Mouse (Mus musculus): ENCODE measurements around the gene Cpm.

Gene Cpm

DNA sequence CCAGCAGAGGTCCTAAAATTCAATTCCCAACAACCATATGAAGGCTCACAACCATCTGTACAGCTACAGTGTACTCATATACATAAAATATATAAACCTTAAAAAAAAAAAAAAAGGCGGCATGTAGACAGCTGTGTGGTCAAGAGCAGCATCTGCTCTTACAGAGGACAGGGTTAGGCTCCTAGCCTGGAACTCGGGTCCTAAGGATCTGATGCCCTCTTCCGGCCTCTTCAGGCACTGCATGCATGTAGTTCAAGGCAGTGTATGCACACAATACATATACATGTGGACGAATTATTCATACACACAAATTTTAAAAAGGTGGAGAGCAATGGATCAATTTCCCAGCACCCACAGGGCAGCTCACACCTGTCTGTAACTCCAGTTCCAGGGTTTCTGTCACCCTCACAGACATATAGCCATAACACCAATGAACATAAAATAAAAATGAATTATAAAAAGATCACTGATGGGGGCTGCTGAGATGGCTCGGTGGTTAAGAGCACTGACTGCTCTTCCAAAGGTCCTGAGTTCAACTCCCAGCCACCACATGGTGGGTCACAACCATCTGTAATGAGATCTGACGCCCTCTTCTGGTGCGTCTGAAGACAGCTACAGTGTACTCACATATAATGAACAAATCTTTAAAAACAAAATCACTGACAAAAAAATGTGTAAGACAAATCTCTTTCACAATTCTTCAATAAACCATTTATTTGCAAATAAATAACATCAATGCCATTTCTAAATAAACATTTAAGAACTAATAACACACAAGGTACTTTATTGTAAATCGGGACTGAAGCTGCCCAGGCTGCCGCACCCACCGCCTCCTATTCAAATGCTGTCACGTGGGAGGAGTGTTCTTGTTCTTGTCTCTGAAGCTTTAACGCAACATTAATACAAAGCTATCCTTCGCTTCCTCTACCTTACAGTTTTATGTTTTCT, 59.2 kb downstream of the Cpm start:
- no peak for DNase-seq (ENCODE audit: low spot score in 2 of 2)

DNA sequence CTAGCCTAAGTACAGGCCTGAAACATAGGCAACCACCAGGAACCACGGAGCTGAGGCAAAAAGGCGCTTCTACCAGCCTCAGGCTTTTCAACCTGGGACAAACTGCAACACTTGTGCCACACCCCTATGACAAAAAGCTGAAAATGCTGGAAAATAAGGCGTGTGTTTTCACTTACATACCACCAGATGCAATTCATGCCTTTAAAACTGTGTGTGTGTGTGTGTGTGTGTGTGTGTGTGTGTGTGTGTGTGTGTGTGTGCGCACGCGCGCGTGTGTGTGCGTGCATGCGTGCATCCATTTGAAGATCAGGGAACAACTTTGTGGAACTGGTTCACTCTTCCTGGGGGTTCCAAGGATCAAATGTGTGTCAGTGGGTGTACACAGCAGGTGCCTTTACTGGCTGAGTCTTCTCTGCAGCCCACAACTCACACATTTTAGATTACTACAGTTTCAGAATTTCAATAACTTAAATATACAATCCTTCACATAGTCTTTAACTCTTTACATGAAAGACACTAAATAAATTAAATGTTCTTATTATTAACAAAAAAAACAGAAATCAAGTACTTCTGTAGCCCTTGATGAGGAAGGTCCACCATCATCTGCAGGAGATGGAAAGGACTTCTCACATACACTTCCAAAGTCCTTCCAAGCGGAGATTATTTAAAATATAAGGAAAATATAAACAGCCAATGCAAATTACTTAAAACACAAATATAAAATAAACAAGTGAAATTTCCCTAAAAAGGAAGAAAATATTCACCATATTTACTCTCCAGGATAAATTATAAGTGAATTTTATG, 60.2 kb downstream of the Cpm start:
- DNase-seq (ENCODE audit: low spot score in 2 of 2), result no peak

DNA sequence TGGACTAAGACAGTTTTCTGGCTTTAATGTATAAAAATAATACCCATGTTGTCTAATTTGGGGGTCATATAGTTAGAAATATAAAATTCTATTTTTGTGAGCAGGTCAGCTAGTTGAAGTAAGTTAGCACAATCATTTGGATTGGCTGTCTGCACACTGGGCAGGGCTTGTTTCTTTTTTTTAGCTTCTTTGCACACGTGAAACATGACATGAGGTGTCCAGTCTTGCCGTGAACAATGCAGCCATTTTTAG, 60.7 kb downstream of the Cpm start:
- DNase-seq (ENCODE audit: low spot score in 2 of 2), result no peak

DNA sequence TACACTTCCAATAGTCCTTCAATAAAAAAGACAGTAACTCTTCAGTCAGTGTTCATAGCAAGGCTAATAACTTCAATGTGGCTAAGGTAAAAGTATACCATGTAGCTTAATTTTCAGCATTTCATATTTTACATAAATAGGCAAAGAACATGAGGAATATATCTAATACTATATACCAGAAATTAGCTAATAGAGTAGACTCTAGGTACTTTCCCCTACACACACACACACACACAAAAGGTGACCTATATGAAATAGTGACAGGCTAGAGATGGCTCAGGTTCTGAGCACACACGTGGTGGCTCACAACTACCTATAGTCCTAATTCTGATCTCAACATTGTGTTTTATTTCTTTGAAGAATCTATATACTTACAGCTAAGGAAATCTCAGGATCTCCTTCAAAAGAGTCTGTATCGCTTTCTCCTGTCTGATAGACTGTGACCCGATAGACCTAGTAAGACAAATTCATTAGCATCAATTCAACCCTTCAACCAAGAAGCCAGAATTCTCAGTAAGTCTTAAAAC, 61.5 kb downstream of the Cpm start:
- no peak for DNase-seq (ENCODE audit: low spot score in 2 of 2)

DNA sequence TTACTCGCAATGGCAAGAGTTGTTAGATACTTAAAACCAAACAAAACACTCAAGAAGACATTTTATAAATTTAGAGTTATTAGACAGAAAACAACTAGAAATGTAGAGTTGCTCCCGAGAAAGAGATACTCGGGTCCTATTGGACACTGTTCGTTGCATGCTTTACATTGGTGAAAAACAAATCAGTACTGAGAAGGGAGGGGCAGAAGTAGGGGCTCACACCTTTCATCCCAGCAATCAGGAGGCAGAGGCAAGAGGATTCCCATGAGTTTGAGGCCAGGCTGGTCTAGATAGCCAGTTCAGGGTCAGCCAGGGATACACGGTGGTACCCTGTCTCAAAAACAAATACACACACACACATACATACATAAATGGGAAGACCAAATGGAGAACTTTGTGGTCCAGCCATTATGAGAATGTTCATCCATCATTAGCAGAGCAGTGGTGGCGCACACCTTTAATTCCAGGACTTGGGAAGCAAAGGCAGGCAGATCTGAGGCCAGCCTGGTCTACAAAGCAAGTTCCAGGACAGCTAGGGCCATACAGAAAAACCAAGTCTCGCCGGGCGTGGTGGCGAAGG, 62.2 kb downstream of the Cpm start:
- no peak for DNase-seq (ENCODE audit: low spot score in 2 of 2)

DNA sequence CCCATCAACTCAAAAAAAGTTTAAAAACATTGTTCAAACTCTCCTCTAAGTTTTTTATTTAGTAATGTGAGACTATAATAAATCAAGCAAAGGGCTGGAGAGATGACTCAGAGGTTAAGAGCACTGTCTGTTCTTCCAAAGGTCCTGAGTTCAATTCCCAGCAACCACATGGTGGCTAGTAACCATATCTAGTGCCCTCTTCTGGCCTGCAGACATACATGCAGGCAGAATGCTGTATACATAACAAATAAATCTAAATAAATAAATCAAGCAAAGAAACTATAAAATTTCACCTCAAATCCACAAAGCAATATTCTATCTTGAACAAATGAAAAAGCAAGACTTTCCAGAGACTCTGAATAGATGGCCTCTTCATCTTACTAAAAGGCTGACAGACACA, 62.9 kb downstream of the Cpm start:
- DNase-seq (ENCODE audit: low spot score in 2 of 2), result no peak

DNA sequence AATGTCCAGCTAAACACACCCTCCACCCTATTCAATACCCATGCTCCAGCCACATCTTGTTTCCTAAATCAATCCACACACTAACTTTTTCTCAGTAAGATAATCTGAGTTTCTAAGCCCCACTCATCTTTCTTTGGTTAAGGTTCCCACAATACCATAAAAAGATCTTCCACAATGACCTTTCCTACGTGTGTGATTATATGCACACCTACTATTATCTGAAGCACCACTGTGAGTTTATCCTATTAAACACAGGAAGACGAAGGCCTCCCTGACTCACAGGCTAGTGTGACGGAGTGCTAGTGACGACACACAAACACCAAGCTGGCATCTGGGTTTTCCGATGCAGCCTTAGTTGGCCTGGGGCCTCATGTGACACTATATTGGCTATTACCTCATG, 63.7 kb downstream of the Cpm start:
- no peak for DNase-seq (ENCODE audit: low spot score in 2 of 2)

DNA sequence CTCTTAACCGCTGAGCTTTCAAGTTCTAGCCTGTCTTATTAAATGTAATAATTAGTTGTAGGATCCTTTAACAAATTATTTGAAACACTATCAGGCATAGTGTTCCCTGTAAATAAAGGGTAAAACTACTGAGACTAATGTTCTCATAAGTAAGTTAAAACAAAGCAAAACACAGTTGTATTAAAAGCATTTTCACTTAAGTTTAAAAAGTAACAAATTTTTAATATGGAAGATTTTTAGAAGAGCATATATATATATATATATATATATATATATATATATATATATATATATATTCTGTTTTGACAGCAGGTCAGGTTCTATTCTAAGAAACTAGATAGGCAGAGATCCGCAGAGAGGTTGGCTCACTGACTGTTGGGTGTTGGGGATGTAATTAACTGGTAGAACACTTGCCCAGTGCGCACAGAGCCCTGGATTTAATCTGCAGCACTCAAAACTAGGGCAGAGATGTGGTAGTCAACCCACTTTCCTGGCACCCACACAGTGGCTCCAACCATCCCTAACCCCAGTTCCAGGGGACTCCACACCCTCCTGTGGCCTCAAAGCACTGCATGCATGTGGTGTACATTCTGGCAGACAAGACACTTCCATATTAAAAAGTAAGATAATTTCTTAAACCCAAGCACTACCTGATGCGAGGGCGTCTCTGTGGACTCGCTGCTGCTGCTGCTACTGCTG, 65.1 kb downstream of the Cpm start:
- no peak for DNase-seq (ENCODE audit: low spot score in 2 of 2)

DNA sequence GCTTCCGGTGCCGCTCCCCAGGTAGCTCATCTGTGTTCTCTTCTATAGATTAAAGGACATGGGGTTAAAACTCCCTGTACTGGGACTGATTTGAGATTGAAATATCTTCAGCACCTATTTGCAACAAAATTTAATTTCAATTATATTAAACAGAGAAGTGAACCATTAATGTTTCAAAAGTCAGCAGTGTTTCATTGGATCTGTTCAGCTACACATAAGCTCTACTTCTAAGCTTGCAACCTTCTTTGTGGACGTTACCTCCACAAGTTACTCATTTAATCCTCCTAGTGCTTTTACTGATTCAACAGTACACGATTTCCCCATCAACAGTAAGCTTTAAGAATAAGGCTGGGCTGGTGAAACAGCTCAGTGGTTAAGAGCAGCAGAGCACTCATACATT, 65.7 kb downstream of the Cpm start:
- no peak for DNase-seq (ENCODE audit: low spot score in 2 of 2)

DNA sequence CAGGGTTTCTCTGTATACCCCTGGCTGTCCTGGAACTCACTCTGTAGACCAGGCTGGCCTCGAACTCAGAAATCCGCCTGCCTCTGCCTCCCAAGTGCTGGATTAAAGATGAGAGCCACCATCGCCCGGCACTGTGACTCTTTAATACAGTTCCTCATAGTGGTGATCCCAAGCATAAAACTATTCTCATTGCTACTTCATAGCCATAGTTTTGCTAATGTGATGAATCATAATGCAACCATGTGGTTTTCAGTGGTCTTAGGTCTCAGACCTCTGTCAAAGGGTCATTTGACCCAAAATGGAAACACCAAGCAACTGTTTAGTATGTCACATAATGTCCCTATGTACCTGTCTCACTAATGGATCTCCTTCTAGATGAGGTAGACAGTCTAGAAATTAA, 66.3 kb downstream of the Cpm start:
- DNase-seq (ENCODE audit: low spot score in 2 of 2), result no peak

DNA sequence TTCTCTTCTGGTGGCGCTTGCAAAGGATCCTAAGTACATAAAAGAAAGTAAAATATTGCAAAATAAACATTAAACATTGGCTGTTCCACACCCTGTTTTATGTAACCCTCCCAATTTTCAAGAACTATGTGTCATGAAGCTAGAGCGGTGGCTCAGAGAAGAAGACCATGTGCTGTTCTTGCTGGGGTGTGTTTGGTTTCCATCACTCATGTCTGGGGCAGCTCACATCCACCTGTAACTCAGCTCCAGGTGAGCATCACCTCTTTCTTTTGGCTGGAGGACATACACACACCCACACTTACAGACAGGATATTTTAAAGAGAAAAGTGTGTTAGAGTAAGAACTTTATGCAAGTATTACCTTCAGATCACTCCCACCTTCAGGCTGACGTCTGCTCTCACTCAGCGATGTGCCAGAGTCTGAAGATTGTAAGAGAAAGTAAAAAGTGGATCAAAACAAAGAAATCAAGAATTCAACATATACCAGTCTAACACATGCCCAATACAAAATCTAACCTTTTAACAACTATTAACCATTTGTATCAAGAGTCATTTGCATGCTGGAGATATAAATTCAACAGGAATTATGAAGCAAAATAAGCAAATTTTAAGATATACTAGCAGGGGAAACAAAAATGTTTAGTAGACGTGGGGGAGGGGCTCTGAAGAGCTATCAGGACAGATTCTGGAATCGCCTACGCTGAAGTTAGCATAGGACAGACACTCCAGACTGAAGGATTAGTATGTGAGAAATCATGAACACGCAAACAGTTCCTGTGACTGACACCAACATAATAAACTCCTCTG, 66.9 kb downstream of the Cpm start:
- no peak for DNase-seq (ENCODE audit: low spot score in 2 of 2)

DNA sequence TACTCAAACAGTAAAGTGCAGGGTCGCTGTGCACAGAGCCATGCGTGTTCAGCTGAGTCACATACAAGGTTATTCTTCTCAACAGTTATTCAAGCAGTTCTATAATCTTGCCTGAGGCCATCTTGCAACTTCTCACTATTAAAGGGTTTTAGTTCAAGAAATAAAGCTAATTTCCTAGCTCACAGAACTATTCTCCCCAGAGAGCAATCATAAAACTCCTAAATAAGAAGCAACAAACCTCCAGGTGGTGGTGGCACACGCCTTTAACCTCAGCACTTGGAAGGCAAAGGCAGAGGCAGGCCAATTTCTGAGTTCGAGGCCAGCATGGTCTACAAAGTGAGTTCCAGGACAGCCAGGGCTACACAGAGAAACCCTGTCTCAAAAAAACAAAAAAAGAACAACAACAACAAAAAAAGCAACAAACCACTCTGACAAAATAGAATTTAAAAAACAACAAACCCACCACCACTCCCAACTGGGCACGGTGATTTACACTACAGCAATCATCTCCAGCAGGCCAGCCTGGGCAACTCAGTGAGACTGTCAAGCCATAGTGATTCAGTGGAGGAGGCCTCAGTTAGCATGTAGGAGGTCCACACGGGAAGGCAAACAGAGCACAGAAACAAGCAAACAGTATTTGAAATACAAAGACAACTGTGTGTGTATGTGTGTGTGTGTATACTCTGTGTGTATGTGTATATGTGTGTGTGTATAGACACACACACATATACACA, 67.7 kb downstream of the Cpm start:
- DNase-seq (ENCODE audit: low spot score in 2 of 2), result no peak

DNA sequence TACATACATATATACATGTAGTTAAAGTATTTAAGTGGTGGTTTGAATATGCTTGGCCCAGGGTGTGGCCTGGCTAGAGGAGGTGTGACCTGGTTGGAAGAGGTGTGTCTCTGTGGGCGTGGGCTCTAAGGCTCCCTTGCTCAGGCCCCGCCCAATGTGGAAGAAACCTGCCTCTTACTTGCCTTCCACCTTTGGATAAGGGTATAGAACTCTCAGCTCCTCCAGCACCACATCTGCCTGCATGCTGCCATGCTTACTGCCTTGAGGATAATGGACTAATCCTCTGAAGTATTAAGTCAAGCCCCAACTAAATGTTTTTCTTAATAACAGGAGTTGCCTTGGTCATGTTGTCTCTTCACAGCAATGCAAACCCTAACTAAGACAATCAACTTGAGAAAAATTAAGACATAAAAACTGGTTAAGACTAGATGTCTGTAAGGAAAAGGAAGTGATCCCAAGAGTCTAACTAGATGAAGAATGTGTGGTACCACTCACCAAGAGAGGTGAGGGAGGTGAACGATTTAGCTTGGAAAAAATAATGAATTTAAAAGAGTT, 68.3 kb downstream of the Cpm start:
- no peak for DNase-seq (ENCODE audit: low spot score in 2 of 2)

DNA sequence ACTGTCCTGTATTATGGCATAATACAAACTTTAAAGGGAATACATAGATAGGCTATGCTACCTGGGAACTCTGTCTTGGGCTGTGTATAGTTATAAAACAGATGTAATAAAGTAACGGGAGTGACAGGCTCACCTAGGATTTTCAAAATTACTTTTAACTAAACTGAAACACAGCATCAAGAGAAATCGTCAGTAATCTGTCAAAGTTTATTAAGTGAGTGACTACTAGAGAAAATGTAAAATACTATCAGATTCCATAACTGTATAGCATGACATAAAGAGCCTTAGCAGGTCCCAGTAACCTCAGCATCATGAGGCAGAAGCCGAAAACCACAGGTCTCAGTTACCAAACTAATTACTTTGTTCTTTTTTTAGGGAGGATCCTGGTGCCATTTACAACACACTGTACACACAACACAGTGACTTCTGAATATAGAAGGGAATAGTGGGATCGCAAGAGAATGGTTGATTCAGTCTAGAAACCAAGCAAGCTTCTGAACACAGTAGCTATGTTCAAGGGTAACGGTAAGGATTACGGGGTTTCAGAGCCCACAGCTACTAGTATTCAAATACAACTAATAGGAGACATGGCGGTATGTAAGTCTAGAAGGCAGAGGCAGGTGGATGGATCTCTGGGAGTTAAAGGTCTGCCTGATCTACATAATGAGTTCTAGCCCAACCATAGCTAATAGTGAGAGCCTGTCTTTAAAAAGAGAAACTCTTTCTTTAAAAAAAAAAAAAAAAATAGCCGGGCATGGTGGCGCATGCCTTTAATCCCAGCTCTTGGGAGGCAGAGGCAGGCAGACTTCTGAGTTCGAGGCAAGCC, 69.2 kb downstream of the Cpm start:
- no peak for DNase-seq (ENCODE audit: low spot score in 2 of 2)

DNA sequence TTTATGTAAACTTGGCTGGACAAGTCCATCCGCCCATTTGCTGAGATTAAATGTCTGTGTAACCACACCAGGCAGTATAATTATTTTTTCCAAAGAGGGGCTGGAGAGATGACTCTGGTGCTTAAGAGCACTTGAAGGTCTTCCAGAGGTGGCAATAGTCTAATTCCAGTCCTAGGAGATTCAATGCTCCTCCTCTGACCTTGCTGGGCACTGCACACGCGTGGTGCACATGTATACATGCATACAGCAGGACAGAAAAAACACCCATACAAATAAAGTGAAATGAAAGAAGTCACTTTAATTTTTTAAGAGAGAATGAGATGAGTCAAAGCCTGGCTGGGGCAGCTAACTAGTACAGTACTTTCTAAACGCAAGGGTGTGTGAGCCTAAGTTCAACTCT, 70.6 kb downstream of the Cpm start:
- DNase-seq (ENCODE audit: low spot score in 2 of 2), result no peak

DNA sequence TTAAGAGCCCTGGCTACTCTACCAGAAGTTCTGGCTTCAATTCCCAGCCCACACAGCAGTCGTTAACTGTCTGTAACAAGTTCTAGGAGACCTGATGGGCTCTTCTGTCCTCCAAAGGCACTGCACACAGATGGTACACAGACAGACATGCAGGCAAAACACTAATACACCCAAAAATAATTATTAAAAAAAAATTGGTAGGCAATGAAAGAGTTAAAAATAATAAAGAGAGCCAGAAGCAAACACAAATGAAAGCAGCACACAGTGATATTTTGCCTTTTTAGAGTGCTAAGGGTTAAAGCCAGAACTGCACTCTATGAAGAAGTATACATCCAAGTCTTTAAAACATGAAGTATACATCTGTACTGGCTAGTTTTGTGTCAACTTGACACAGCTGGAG, 71.2 kb downstream of the Cpm start:
- no peak for DNase-seq (ENCODE audit: low spot score in 2 of 2)

DNA sequence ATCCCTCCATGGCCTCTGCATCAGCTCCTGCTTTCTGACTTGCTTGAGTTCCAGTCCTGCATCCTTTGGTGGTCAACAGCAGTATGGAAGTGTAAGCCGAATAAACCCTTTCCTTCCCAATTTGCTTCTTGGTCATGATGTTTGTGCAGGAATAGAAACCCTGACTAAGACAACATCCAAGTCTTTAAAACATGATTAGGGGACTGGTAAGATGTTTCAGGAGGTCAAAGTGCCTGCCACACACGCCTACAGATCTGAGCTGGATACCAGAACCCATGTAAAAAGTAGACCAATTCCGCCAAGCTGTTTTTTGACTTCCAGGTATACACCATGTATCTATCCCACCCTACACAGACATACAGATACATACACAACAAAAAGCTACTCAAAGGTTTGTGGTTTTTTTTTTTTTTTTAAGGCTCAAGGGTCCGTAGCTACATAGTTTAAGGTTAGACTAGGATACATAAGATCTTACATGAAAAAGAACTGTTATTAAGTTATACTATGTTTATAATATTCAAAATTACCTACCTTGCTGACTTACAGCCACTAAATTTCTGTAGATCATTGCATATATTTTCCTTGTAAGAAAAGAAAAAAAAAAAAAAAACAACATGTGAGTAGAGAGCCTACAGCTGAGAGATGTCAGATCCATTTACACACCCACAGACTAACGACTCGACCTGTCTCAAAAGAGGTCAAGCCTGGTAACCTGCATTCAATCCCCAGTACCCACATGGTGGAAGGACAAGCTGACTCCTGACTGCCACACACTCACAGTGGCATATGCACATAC, 71.9 kb downstream of the Cpm start:
- no peak for DNase-seq (ENCODE audit: low spot score in 2 of 2)

DNA sequence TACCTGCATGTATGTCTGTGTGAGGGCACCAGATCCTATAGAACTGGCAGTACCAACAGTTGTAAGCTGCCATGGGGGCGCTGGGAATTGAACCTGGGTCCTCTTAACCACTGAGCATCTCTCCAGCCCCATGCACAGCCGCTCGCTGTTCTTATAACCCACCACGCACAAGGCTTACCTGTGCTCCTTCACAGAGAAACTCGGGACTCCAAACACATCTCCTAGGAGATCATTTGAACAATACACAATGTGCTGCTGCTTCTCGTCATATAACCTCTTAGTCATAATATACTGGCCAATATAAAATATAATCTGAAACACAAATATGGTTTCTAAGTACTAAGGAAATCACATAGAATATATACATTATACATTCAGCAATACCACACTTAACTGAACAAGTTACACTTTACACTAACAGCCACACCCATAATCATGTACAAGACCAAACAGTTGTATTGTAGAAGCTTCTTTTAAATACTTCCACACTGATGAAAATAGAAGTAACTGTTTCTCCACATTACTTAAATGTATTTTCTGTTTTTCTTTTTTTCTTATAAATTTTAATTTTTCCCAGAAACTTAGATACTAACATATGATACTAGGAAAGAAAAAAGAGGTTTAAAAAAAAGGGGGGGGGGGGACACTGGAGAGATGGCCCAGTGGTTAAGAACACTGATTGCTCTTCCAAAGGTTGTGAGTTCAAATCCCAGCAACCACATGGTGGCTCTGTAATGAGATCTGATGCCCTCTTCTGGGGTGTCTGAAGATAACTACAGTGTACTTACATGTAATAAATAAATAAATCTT, 72.9 kb downstream of the Cpm start:
- DNase-seq (ENCODE audit: low spot score in 2 of 2), result no peak
